Mouse (Mus musculus): ENCODE measurements around the gene Stk11. TPM values are rescaled to one million over a fixed set of nuclear protein-coding genes. Genes with fewer than 3 reads are reported as not detected.

The Stk11 gene
- polyA plus RNA-seq, 1 experiment from 2014 or later: 16.3 TPM

- H3K4me1 ChIP-seq (replicated peaks): peaks cover 64% of the 10 kb centered on the region
- no peak for ATAC-seq (ENCODE audit: low FRiP score)
- no peaks in the 10 kb centered on the region for H3K9me3 ChIP-seq
Measured at GRCm38 (mm10) chr10:80171760-80172526, 56.3 kb downstream of the Stk11 start.

GRCm38 (mm10) chr10:80172527-80173292 is 57.1 kb downstream of the Stk11 start, which contains the start of gene 1600002K03Rik:
TSS of gene 1600002K03Rik (plus strand) at chr10:80172944.
- Histone ChIP-seq H3K4me1 (replicated peaks) (peaks cover 62% of the 10 kb centered on the region), H3K4me2 (peak within 1 kb of the TSS; percentile 61), H3K9ac (peak within 1 kb of the TSS; percentile 71), H3K27ac (peak within 1 kb of the TSS; percentile 93), H3K9me3 (no peaks in the 10 kb centered on the region), H3K27me3 (no peaks in the 10 kb centered on the region), H3K36me3 (peaks cover 33% of the 10 kb centered on the region), H3K4me3 (peak within 1 kb of the TSS; percentile 47)
- ATAC-seq (ENCODE audit: low FRiP score): peak; percentile 75
- WGBS: 7% methylated on average over 35 of the region's 35 CpGs

More at GRCm38 (mm10) chr10:80171760-80172526, 56.3 kb downstream of the Stk11 start:
- peak overlapping the region; percentile 47; the same call in 1 of the 2 replicates for H3K4me3 ChIP-seq
- peak overlapping the region; percentile 93 for H3K27ac ChIP-seq
- H3K36me3 ChIP-seq: peaks cover 33% of the 10 kb centered on the region
- peak overlapping the region; percentile 61 for H3K4me2 ChIP-seq
- no peaks in the 10 kb centered on the region for H3K27me3 ChIP-seq
- WGBS: 80% methylated on average over 45 of the region's 45 CpGs
- H3K9ac ChIP-seq: peak overlapping the region; percentile 71

GRCm38 (mm10) chr10:80173358-80173757 is 57.8 kb downstream of the Stk11 start:
- H3K4me2 ChIP-seq: peak overlapping the region; percentile 61
- no peak for ATAC-seq (ENCODE audit: low FRiP score)
- no peaks in the 10 kb centered on the region for H3K9me3 ChIP-seq
- WGBS: 15% methylated on average over 11 of the region's 11 CpGs
- peaks cover 33% of the 10 kb centered on the region for H3K36me3 ChIP-seq
- peaks cover 64% of the 10 kb centered on the region for H3K4me1 ChIP-seq (replicated peaks)
- H3K27me3 ChIP-seq: no peaks in the 10 kb centered on the region
- H3K4me3 ChIP-seq: peak overlapping the region; percentile 47
- peak overlapping the region; percentile 68 for H3K9ac ChIP-seq
- peak overlapping the region; percentile 93 for H3K27ac ChIP-seq

GRCm38 (mm10) chr10:80173955-80174640 is 58.5 kb downstream of the Stk11 start:
- Histone ChIP-seq H3K4me2 (no peak overlapping the region), H3K27ac (0 out of 2 replicates have a peak overlapping the region, but pooled peaks have one; percentile 5)

GRCm38 (mm10) chr10:80174705-80175104 is 59.1 kb downstream of the Stk11 start:
- H3K9me3 ChIP-seq: no peaks in the 10 kb centered on the region
- 49% methylated on average over 2 of the region's 2 CpGs for WGBS
- no peak overlapping the region for H3K4me3 ChIP-seq
- 0 out of 2 replicates have a peak overlapping the region, but pooled peaks have one; percentile 5 for H3K27ac ChIP-seq
- H3K4me2 ChIP-seq: no peak overlapping the region
- H3K4me1 ChIP-seq (replicated peaks): peaks cover 55% of the 10 kb centered on the region
- ATAC-seq (ENCODE audit: low FRiP score): no peak
- peak overlapping the region; percentile 43; the same call in 1 of the 2 replicates for H3K9ac ChIP-seq
- H3K36me3 ChIP-seq: peaks cover 32% of the 10 kb centered on the region
- no peaks in the 10 kb centered on the region for H3K27me3 ChIP-seq

More at GRCm38 (mm10) chr10:80173955-80174640, 58.5 kb downstream of the Stk11 start:
- Histone ChIP-seq H3K36me3 (peaks cover 33% of the 10 kb centered on the region), H3K27me3 (no peaks in the 10 kb centered on the region), H3K4me1 (replicated peaks) (peaks cover 60% of the 10 kb centered on the region), H3K4me3 (no peak overlapping the region), H3K9ac (peak overlapping the region; percentile 43; the same call in 1 of the 2 replicates), H3K9me3 (no peaks in the 10 kb centered on the region)
- 88% methylated on average over 10 of the region's 10 CpGs for WGBS
- ATAC-seq (ENCODE audit: low FRiP score): no peak

- no peak; the same call in 1 of the 2 replicates for ATAC-seq (ENCODE audit: low FRiP score)
- H3K4me3 ChIP-seq: no peak overlapping the region
- peak overlapping the region; percentile 4; the same call in 1 of the 2 replicates for H3K27ac ChIP-seq
- whole genome bisulfite sequencing: 24% methylated on average over 4 of the region's 4 CpGs
- no peaks in the 10 kb centered on the region for H3K9me3 ChIP-seq
- peaks cover 22% of the 10 kb centered on the region for H3K36me3 ChIP-seq
- no peaks in the 10 kb centered on the region for H3K27me3 ChIP-seq
- H3K9ac ChIP-seq: peak overlapping the region; percentile 46
- peaks cover 55% of the 10 kb centered on the region for H3K4me1 ChIP-seq (replicated peaks)
- no peak overlapping the region for H3K4me2 ChIP-seq
Measured at GRCm38 (mm10) chr10:80175536-80176269, 60.1 kb downstream of the Stk11 start.

- peak overlapping the region; percentile 4; the same call in 1 of the 2 replicates for H3K27ac ChIP-seq
- peaks cover 57% of the 10 kb centered on the region for H3K4me1 ChIP-seq (replicated peaks)
- no peak overlapping the region for H3K4me2 ChIP-seq
- no peak overlapping the region for H3K4me3 ChIP-seq
- H3K27me3 ChIP-seq: no peaks in the 10 kb centered on the region
- 83% methylated on average over 5 of the region's 5 CpGs for WGBS
- H3K9me3 ChIP-seq: no peaks in the 10 kb centered on the region
- ATAC-seq (ENCODE audit: low FRiP score): no peak
- H3K36me3 ChIP-seq: peaks cover 15% of the 10 kb centered on the region
- peak overlapping the region; percentile 46 for H3K9ac ChIP-seq
Measured at GRCm38 (mm10) chr10:80176270-80176834, 60.7 kb downstream of the Stk11 start.

- Histone ChIP-seq H3K4me3 (no peak overlapping the region), H3K9ac (peak overlapping the region; percentile 39; the same call in 1 of the 2 replicates), H3K27ac (no peak overlapping the region), H3K9me3 (no peaks in the 10 kb centered on the region), H3K4me2 (no peak overlapping the region), H3K4me1 (replicated peaks) (peaks cover 57% of the 10 kb centered on the region), H3K36me3 (peaks cover 12% of the 10 kb centered on the region), H3K27me3 (no peaks in the 10 kb centered on the region)
- no peak for ATAC-seq (ENCODE audit: low FRiP score)
- 47% methylated on average over 7 of the region's 7 CpGs for WGBS
Measured at GRCm38 (mm10) chr10:80177441-80178279, 62.1 kb downstream of the Stk11 start.

GRCm38 (mm10) chr10:80179068-80180051 is 63.8 kb downstream of the Stk11 start, which contains the start of gene Efna2:
TSS of gene Efna2 (plus strand) at chr10:80179482.
- ATAC-seq (ENCODE audit: low FRiP score): peak; percentile 49
- H3K9ac ChIP-seq: peak within 1 kb of the TSS; percentile 97
- no peaks in the 10 kb centered on the region for H3K9me3 ChIP-seq
- peak within 1 kb of the TSS; percentile 82 for H3K4me3 ChIP-seq
- peaks cover 16% of the 10 kb centered on the region for H3K36me3 ChIP-seq
- peak within 1 kb of the TSS; percentile 94 for H3K4me2 ChIP-seq
- 2% methylated on average over 68 of the region's 106 CpGs for WGBS
- H3K27ac ChIP-seq: peak within 1 kb of the TSS; percentile 84
- peaks cover 49% of the 10 kb centered on the region for H3K4me1 ChIP-seq (replicated peaks)
- no peaks in the 10 kb centered on the region; the same call in 1 of the 2 replicates for H3K27me3 ChIP-seq

Measured in hindbrain, embryonic 13.5 days (tissue).